Mouse (Mus musculus) heart, postnatal 0 days (tissue): ENCODE results near the gene Ick.

Experiments used
- CTCF ChIP-seq: IDR thresholded peaks from 2 replicates; pipeline ENCODE4 v1.5.1; 2016; ENCODE audit warnings: antibody characterized with exemption, control low read depth, low read depth
- EP300 ChIP-seq: IDR thresholded peaks from 2 replicates; pipeline ENCODE4 v1.6.1; 2016; ENCODE audit warnings: antibody characterized with exemption, low read depth

DNA sequence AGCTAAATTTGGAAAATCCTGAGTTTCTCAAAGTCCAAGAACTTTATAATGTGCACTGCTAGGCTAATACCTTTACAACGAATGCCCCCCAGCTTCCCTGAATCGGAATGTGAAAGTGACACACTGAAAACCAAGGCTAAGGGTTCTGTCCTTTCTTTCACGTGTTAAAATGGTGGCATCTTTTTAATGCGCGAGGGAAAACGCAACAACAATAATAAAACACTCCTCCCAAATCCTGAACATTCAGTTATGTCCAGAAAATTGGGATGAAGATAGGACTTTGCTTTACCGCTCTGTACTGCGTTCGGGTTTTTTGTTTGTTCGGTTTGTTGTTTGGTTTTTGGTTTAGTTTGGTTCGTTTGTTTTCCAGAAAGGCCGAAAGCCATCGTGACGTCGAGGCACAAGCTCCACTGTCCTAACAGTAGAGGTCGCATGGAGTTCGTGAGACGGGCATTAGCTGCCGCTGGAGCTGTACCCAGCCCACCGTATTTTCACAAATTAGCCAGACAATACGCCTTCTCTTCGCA is 67.3 kb downstream of the Ick start:
- TF ChIP-seq EP300 (no peak; the same call in none of the 2 replicates), CTCF (peak; percentile 65)
